Mouse (Mus musculus) limb, embryonic 13.5 days (tissue): ENCODE measurements around the gene Csmd2. TPM values are rescaled to one million over a fixed set of nuclear protein-coding genes. Genes with fewer than 3 reads are reported as not detected.
A peak's percentile ranks its signal among the peaks of the same experiment; 100 is the strongest.

Source experiments
- ATAC-seq: fragments of 200-750 bp; cut with Nextera tagmentation; 2 replicates; pipeline ENCODE4 v1.8.0; 2017; ENCODE audit warnings: low read depth, moderate number of reproducible peaks, moderate TSS enrichment; ENCODE audit not compliant: low FRiP score
- H3K27ac ChIP-seq: fragments of 300-500 bp; sonication (generic); 2 replicates; pipeline ENCODE4 v1.5.1; 2015; ENCODE audit warnings: inconsistent platforms, mild to moderate bottlenecking, moderate library complexity
- H3K27me3 ChIP-seq: fragments of 300-500 bp; sonication (generic); 2 replicates; pipeline ENCODE4 v1.6.1; 2015; ENCODE audit warnings: mild to moderate bottlenecking, inconsistent platforms
- H3K36me3 ChIP-seq: fragments of 300-500 bp; sonication (generic); 2 replicates; pipeline ENCODE4 v1.6.1; 2015; ENCODE audit warnings: inconsistent platforms, mild to moderate bottlenecking, moderate library complexity
- H3K4me1 ChIP-seq: fragments of 300-500 bp; sonication (generic); 2 replicates; pipeline ENCODE4 v1.6.1; 2015; ENCODE audit warnings: inconsistent platforms
- H3K4me2 ChIP-seq: fragments of 300-500 bp; sonication (generic); replicated peaks from 2 replicates; pipeline ENCODE4 v1.6.1; 2015; ENCODE audit warnings: inconsistent platforms, mild to moderate bottlenecking, moderate library complexity
- H3K4me3 ChIP-seq: fragments of 300-500 bp; sonication (generic); 2 replicates; pipeline ENCODE4 v1.5.1; 2015; ENCODE audit warnings: moderate library complexity, mild to moderate bottlenecking, inconsistent platforms
- H3K9ac ChIP-seq: fragments of 300-500 bp; sonication (generic); 2 replicates; pipeline ENCODE4 v1.6.1; 2015; ENCODE audit warnings: mild to moderate bottlenecking, inconsistent platforms
- H3K9me3 ChIP-seq: fragments of 300-500 bp; sonication (generic); 2 replicates; pipeline ENCODE4 v1.6.1; 2016; ENCODE audit warnings: inconsistent platforms
- WGBS: fragments of 180-500 bp; shearing (Covaris S2); methylation state at CpG from one replicate; pipeline ENCODE4 v1.1.7; 2015; 5-methylcytosine and 5-hydroxymethylcytosine counted together
- polyA plus RNA-seq: library from polyadenylated mRNA; unstranded; fragments of >200 nt; fragmentation: Nextera tagmentation; extraction: Ambion mirVana; gene quantifications from 2 replicates; pipeline ENCODE4 v1.2.1, GENCODE M21; 2015

Csmd2 gene
- polyA plus RNA-seq: 0.14 and 0.19 TPM in 2 replicates

DNA sequence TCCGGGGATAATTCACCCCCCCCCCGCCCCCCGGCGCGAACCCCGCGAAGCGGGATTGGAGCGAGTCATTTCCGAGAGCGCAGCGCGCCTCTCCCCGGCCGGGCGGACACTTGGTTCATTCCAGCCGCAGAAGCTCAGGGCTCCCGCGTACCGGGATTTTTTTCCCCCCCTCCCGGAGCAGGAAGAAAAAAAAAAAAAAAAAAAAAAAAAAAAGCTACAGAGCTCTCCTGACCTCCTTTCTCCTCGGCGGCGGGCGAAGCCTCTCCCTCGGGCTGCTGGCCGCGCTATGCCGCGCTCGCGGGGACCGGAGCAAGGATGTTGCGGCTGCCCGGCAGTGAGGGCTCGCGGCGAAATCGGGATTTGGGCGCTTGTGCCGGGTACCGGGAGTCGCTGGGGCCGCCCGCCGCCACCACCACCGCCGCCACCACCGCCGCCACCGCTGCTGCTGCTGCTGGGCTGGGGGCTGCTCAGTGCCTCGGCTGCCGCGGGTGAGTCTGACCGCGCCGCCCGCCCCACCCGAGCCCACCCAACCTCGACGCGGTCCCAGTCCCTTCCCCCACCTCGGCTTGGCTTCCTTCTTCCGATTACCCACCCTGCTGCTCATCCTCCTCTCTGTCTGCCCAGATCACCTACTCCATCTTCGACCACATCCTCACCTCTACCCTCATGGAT is at the start of gene Csmd2:
Gene Csmd2, plus strand, starts transcription at position 74 of the 672 bp plus-strand sequence.
- Histone ChIP-seq H3K9ac (no peak within 1 kb of the TSS; the same call in 1 of the 2 replicates), H3K9me3 (no peaks in the 10 kb centered on the region), H3K27me3 (peaks cover 92% of the 10 kb centered on the region), H3K4me1 (peaks cover 3% of the 10 kb centered on the region; the same call in 1 of the 2 replicates), H3K4me2 (peak within 1 kb of the TSS; percentile 70), H3K36me3 (no peaks in the 10 kb centered on the region), H3K4me3 (peak within 1 kb of the TSS; percentile 45), H3K27ac (no peak within 1 kb of the TSS)
- no peak for ATAC-seq
- under 1% methylated on average over 55 of the region's 65 CpGs for WGBS

DNA sequence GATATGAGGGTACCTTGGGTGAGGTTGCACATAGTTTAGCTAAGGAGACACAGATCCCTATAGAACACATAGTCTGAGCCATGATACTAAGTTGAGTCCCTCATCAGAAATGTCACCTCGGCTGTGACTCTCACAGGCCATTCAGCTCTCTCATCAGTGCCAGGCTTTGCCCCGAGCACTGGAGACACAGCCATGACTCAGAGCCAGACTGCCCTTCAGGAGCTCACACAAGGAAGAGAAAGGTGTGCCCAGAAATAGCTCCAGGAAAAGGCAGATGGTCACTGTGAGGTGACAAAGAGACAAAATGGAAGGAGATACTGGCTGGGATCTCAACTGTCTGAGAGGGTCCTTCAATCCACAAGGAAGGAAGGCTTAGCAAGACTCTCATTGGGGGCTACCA is 40.0 kb upstream of the Csmd2 start:
- 65% methylated on average over 2 of the region's 2 CpGs for whole genome bisulfite sequencing

DNA sequence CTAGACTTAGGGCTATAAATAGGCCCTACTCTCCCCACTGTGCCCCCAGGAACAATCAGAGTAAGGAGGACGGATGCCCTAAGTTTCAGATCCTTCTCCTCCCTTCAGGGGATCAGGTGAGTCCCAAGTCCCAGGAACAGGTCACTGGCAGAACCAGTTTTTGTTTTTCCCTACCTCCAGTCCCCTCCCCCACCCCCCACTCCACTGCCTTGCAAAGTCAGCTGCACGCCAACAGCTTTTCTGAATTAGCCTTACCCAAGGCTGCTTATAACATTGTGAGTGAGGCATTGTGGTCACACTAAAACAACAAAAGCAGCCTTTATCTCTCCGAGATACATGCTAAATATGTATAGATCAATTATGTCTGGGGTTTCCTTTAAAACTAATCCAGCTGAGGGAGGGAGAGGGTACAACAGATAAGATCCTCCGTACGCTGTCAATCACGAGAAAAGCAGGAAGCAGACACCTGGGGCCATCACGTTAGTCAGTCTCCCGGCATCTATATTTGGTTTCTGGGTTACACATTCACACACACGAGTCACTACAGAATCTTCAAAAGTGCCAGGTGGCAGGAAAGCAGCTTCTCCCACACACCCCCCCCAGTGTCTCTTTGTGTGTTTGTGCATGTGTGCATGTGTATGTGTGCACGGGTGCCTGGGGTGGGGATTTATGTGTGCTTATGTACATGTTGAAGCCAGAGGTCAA is 34.5 kb upstream of the Csmd2 start:
- ATAC-seq: no peak
- Histone ChIP-seq H3K9ac (no peak overlapping the region), H3K27me3 (no peaks in the 10 kb centered on the region), H3K9me3 (no peaks in the 10 kb centered on the region), H3K36me3 (no peaks in the 10 kb centered on the region), H3K4me1 (peaks cover 10% of the 10 kb centered on the region; the same call in 1 of the 2 replicates), H3K27ac (no peak overlapping the region), H3K4me2 (no peak overlapping the region), H3K4me3 (no peak overlapping the region)
- 47% methylated on average over 10 of the region's 10 CpGs for WGBS

More for the DNA sequence above, 40.0 kb upstream of the Csmd2 start:
- H3K27me3 ChIP-seq: no peaks in the 10 kb centered on the region
- H3K4me1 ChIP-seq: peaks cover 2% of the 10 kb centered on the region; the same call in 1 of the 2 replicates
- H3K4me3 ChIP-seq: no peak overlapping the region
- no peak overlapping the region for H3K9ac ChIP-seq
- no peak overlapping the region for H3K27ac ChIP-seq
- no peak for ATAC-seq
- H3K36me3 ChIP-seq: no peaks in the 10 kb centered on the region
- no peaks in the 10 kb centered on the region for H3K9me3 ChIP-seq
- no peak overlapping the region for H3K4me2 ChIP-seq

DNA sequence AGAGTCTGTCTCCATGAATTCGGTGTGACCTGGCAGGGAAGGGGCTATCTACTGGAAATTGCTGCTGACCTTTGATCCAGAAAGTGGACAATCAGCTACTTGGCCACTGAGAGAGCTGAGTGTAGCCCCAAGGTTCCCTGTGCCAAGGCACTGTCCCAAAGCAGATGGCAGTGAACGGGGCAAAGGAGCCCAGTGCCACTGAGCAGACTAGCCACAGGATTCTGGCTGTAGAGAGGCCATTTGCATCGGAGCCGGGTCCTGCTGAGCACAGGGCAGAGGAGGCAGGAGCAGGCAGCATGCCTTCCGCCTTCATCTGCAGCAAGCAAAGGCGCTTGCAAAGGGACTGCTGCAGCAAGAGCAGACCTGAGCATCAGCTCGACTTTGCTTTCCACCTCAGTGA is 18.6 kb upstream of the Csmd2 start:
- Histone ChIP-seq H3K27ac (no peak overlapping the region), H3K4me2 (no peak overlapping the region), H3K4me1 (no peaks in the 10 kb centered on the region), H3K4me3 (no peak overlapping the region), H3K9ac (no peak overlapping the region), H3K9me3 (no peaks in the 10 kb centered on the region), H3K36me3 (no peaks in the 10 kb centered on the region), H3K27me3 (peaks cover 67% of the 10 kb centered on the region)
- WGBS: 12% methylated on average over 7 of the region's 7 CpGs
- ATAC-seq: no peak

DNA sequence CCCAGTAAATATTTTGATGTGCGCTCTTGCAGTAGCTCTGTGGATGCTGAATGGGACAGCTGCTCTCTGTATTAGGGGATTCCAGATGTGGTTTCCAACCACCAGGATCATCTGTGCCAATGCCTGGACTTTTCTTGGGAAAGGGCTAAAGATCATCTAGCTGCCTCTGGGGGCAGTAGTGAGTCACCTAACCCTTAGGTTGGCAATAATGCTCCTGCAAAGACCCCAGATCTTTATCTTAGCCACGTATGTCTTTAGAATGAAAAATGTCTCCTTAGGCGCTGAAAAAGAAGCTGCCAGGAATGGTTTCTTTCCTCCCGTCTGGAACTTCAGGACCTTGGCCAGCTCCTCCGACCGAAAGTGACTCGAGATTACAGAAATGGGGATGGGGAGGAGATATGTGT is 17.6 kb upstream of the Csmd2 start:
- H3K4me1 ChIP-seq: no peaks in the 10 kb centered on the region
- peaks cover 3% of the 10 kb centered on the region; the same call in 1 of the 2 replicates for H3K9me3 ChIP-seq
- H3K27ac ChIP-seq: no peak overlapping the region
- no peak overlapping the region for H3K4me2 ChIP-seq
- H3K27me3 ChIP-seq: peaks cover 71% of the 10 kb centered on the region
- 5% methylated on average over 7 of the region's 7 CpGs for WGBS
- no peaks in the 10 kb centered on the region for H3K36me3 ChIP-seq
- ATAC-seq: no peak
- no peak overlapping the region for H3K9ac ChIP-seq
- H3K4me3 ChIP-seq: no peak overlapping the region

DNA sequence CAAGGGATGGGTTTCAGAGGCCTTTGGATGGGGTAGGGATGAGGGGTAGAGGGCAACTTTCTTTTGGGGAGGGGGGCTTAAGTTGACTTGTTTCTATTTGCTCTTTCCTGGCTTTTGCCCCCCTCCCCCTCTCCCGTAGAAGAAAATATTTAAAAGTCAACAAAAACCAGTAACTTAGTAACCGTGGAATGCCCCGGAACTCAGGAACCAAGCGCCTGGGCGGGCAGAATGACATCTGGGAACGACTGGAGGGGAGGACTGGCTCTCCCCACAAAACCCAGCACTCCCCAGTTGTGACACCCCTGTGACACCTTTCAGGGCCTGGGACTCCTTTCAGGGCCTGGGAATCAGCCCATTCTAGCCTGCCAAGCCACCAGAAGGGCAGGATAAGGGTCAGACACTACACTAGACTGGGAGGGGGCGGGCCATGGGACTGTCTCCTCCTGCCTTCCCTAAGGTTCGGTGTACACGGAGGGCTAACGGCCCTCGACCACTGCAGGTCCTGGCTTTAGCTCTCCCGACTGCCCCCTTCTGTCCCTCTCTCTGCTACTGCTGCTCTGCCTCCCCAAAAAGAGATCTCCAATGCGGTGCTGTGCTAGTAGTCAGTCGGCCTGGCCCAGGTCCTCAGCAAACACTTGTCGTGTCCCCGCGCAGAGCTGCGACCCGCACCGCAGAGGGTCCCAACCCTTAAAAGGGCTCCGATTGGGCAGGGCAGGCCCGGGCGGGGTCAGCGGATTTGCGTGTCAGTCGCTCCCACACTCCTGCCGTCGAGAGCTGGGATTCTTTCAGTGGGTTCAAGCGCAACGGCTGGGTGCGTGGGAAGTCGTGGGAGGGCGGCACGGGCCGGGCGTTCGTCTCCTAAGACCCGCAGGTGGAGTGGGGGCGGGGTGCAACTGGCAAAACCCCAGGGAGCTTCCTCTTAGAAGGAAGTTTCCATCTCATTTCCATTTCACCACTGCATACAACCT is 16.5 kb upstream of the Csmd2 start, which contains the start of gene CK137956:
Gene CK137956, minus strand, starts transcription at position 51 of the 968 bp plus-strand sequence.
- peaks cover 3% of the 10 kb centered on the region; the same call in 1 of the 2 replicates for H3K9me3 ChIP-seq

DNA sequence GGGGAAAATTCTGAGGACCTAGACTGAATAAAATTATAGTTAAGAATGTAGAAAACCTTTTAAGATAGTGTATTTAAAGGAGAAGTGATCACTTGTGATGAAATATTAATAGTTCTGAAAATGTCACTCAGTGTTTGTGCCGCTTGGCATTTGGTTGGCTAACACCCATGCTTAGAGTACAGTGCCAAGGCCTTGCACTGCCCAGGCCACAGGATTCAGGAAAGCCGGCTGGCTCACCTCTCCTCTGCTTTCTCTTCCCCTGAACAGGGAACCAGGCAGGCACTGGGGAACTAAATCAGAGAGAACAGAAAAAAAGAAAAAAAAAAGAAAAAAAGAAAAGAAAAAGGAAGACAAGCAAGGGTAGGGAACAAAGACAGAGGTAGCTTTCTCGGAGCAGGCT is 14.7 kb upstream of the Csmd2 start:
- no peak for ATAC-seq
- no peak overlapping the region for H3K27ac ChIP-seq
- H3K36me3 ChIP-seq: no peaks in the 10 kb centered on the region
- H3K4me1 ChIP-seq: no peaks in the 10 kb centered on the region
- peaks cover 3% of the 10 kb centered on the region; the same call in 1 of the 2 replicates for H3K9me3 ChIP-seq
- no peak overlapping the region for H3K4me2 ChIP-seq
- 80% methylated on average over 3 of the region's 3 CpGs for WGBS
- no peak overlapping the region for H3K9ac ChIP-seq
- no peak overlapping the region for H3K4me3 ChIP-seq
- peaks cover 66% of the 10 kb centered on the region for H3K27me3 ChIP-seq

More for the DNA sequence above, 16.5 kb upstream of the Csmd2 start, which contains the start of gene CK137956:
- no peak for ATAC-seq
- Histone ChIP-seq H3K27ac (no peak within 1 kb of the TSS), H3K4me2 (no peak within 1 kb of the TSS), H3K27me3 (peaks cover 72% of the 10 kb centered on the region), H3K4me3 (no peak within 1 kb of the TSS), H3K9ac (no peak within 1 kb of the TSS), H3K4me1 (no peaks in the 10 kb centered on the region), H3K36me3 (no peaks in the 10 kb centered on the region)
- WGBS: 3% methylated on average over 39 of the region's 39 CpGs

DNA sequence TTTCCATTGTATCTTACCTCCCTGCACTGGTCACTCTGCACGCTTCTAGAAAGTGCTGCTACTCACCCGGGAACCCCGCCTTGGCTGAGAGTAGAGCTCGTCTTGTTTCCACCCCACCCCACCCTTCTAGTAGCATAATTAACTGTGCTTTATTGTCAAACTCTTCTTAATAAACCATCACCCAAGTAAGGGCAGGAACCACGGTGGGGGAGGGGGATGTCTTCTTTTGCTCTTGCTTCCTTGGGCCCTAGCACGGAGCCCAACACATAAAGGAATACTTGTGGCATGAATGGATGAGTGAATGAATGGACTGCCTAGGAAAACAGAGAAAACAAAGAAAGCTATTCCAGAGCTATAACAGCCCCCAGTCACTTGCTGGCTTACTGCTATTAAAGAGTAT is 6.5 kb upstream of the Csmd2 start:
- no peak for ATAC-seq
- no peak overlapping the region for H3K9ac ChIP-seq
- WGBS: 72% methylated on average over 6 of the region's 6 CpGs
- H3K4me2 ChIP-seq: no peak overlapping the region
- H3K9me3 ChIP-seq: no peaks in the 10 kb centered on the region
- H3K36me3 ChIP-seq: no peaks in the 10 kb centered on the region
- H3K4me1 ChIP-seq: no peaks in the 10 kb centered on the region
- H3K27ac ChIP-seq: no peak overlapping the region
- no peak overlapping the region for H3K4me3 ChIP-seq
- H3K27me3 ChIP-seq: peaks cover 43% of the 10 kb centered on the region

DNA sequence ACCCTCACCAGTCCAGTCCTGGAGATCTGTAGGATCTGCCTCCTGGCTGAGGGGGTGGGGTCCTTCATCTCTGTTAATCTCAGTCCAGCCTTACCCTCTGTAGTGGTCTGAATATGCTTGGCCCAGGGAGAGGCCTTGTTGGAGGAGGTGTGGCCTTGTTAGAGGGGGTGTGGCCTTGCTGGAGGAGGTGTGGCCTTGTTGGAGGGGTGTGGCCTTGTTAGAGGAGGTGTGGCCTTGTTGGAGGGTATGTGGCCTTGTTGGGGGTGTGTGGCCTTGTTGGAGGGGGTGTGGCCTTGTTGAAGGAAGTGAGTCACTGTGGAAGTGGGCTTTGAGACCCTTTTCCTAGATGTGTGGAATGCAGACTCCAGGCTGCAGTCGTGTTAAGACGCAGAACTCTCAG is 3.2 kb upstream of the Csmd2 start:
- Histone ChIP-seq H3K36me3 (no peaks in the 10 kb centered on the region), H3K27me3 (peaks cover 72% of the 10 kb centered on the region), H3K4me1 (peaks cover 3% of the 10 kb centered on the region; the same call in 1 of the 2 replicates), H3K9me3 (no peaks in the 10 kb centered on the region), H3K27ac (no peak overlapping the region), H3K4me3 (no peak overlapping the region), H3K9ac (no peak overlapping the region), H3K4me2 (no peak overlapping the region)
- no peak for ATAC-seq
- 89% methylated on average over 2 of the region's 2 CpGs for WGBS

DNA sequence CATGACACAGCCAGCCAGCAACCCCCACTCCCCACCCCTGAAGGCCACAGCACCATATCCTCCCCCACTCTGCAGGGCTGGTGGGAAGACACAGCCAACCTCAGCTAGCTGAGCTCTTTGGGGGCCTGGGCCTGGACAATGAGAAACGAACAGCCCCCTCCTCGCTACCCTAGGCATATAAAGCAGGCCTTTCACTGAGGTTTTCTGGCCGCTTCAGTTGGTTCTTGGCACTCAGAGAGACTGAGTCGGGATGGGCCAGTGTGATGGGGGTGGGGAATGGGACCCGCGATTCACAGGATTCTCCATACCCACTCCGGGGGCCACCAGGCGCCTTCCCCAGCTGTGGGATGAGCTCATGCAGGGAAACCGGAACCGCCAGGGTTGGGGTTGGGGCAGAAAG is 1.8 kb upstream of the Csmd2 start:
- Histone ChIP-seq H3K36me3 (no peaks in the 10 kb centered on the region), H3K9me3 (no peaks in the 10 kb centered on the region), H3K27me3 (peaks cover 87% of the 10 kb centered on the region), H3K4me3 (no peak overlapping the region), H3K4me1 (peaks cover 3% of the 10 kb centered on the region; the same call in 1 of the 2 replicates), H3K9ac (no peak overlapping the region), H3K27ac (no peak overlapping the region), H3K4me2 (no peak overlapping the region)
- 13% methylated on average over 10 of the region's 10 CpGs for WGBS
- ATAC-seq: no peak

DNA sequence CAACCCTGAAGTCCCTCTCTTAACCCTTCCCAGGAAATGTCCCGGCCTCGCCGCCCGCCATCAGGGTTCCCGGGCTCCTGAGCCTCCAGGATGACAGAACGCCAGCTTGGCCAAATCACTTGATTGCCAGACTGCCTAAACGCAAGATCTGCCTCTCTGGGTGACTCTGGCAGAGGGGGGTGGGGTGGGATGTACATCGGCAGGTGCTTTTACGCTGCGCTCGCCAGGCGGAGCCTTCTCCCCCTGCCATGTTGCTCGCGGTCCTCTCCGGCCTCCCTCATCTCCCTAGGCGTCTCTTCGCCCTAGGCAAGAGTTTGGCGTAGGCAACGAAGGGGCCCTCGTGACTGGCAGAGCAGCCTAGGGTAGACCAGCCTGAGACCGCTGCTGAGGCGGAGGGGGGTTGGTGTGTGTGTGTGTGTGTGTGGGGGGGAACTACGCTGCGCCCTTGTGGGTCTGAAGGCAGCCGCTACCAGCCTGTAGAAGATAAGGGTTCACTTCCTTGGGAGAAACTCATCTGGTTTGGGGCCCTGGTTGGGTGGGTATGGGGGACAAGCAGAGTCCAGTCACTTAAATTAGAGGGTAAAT is 1.1 kb upstream of the Csmd2 start:
- 3% methylated on average over 25 of the region's 25 CpGs for WGBS
- Histone ChIP-seq H3K4me2 (peak overlapping the region; percentile 16; the same call in 1 of the 2 replicates), H3K9me3 (no peaks in the 10 kb centered on the region), H3K4me3 (peak overlapping the region; percentile 3; the same call in 1 of the 2 replicates), H3K4me1 (peaks cover 3% of the 10 kb centered on the region; the same call in 1 of the 2 replicates), H3K27ac (no peak overlapping the region), H3K9ac (no peak overlapping the region), H3K36me3 (no peaks in the 10 kb centered on the region), H3K27me3 (peaks cover 87% of the 10 kb centered on the region)
- no peak for ATAC-seq
